Mouse (Mus musculus) heart, postnatal 0 days (tissue): ENCODE data around the gene Psg16. TPM values are rescaled to one million over a fixed set of nuclear protein-coding genes. Genes with fewer than 3 reads are reported as not detected.
A peak's percentile ranks its signal among the peaks of the same experiment; 100 is the strongest.

ENCODE experiments used
- ATAC-seq: fragments of 200-750 bp; cut with Nextera tagmentation; 2 replicates; pipeline ENCODE4 v1.8.0; 2017; ENCODE audit warnings: low read depth, moderate number of reproducible peaks, moderate library complexity; ENCODE audit not compliant: insufficient read depth
- DNase-seq: peaks from one replicate; pipeline ENCODE4 v3.0.0-alpha.2; 2016; ENCODE audit warnings: low spot score
- H3K27ac ChIP-seq: fragments of 300-500 bp; sonication (generic); 2 replicates; pipeline ENCODE4 v1.5.1; 2014; ENCODE audit warnings: low read depth, mild to moderate bottlenecking
- H3K27me3 ChIP-seq: fragments of 300-500 bp; sonication (generic); 2 replicates; pipeline ENCODE4 v1.6.1; 2014; ENCODE audit warnings: low read length, mixed read lengths; ENCODE audit not compliant: control insufficient read depth, insufficient read depth
- H3K36me3 ChIP-seq: fragments of 300-500 bp; sonication (generic); replicated peaks from 2 replicates; pipeline ENCODE4 v1.6.1; 2014; ENCODE audit warnings: low read length, mixed read lengths; ENCODE audit not compliant: control insufficient read depth, insufficient read depth
- H3K4me1 ChIP-seq: fragments of 300-500 bp; sonication (generic); 2 replicates; pipeline ENCODE4 v1.6.1; 2014; ENCODE audit warnings: antibody characterized with exemption; ENCODE audit not compliant: control insufficient read depth, insufficient read depth
- H3K4me2 ChIP-seq: fragments of 300-500 bp; sonication (generic); 2 replicates; pipeline ENCODE4 v1.6.1; 2014; ENCODE audit warnings: low read depth, mild to moderate bottlenecking, low read length, moderate library complexity
- H3K4me3 ChIP-seq: fragments of 300-500 bp; sonication (generic); 2 replicates; pipeline ENCODE4 v1.5.1; 2014; ENCODE audit warnings: low read depth, low read length
- H3K9ac ChIP-seq: fragments of 300-500 bp; sonication (generic); replicated peaks from 2 replicates; pipeline ENCODE4 v1.6.1; 2014; ENCODE audit warnings: low read depth, low read length, mixed read lengths
- H3K9me3 ChIP-seq: fragments of 300-500 bp; sonication (generic); replicated peaks from 2 replicates; pipeline ENCODE4 v1.6.1; 2016; ENCODE audit warnings: low read length; ENCODE audit not compliant: control insufficient read depth
- CTCF ChIP-seq: IDR thresholded peaks from 2 replicates; pipeline ENCODE4 v1.5.1; 2016; ENCODE audit warnings: antibody characterized with exemption, control low read depth, low read depth
- EP300 ChIP-seq: IDR thresholded peaks from 2 replicates; pipeline ENCODE4 v1.6.1; 2016; ENCODE audit warnings: antibody characterized with exemption, low read depth
- WGBS: fragments of 180-500 bp; shearing (Covaris S2); extraction: QIAGEN DNeasy Blood & Tissue Kit; methylation state at CpG from one replicate; pipeline ENCODE4 v1.1.7; 2014; 5-methylcytosine and 5-hydroxymethylcytosine counted together
- polyA plus RNA-seq: library from polyadenylated mRNA; unstranded; fragments of >200 nt; fragmentation: Nextera tagmentation; extraction: Ambion mirVana; gene quantifications from 2 replicates; pipeline ENCODE4 v1.2.1, GENCODE M21; 2015
- total RNA-seq: library from RNA; depleted of rRNA; stranded (reverse); fragments of >200 nt; gene quantifications from 2 replicates; pipeline ENCODE4 v1.2.3, GENCODE M21; 2014; ENCODE audit warnings: low replicate concordance; rRNA removed

Gene Psg16
- total RNA-seq (0.08 TPM in 1 of 2 replicates, not detected in the other), polyA plus RNA-seq (0.07 and 0.12 TPM in 2 replicates)

- TF ChIP-seq EP300 (no peak), CTCF (peak; percentile 97)
- Histone ChIP-seq H3K9me3 (no peaks in the 10 kb centered on the region), H3K4me3 (no peak within 1 kb of the TSS), H3K4me2 (no peak within 1 kb of the TSS), H3K27ac (no peak within 1 kb of the TSS), H3K36me3 (no peaks in the 10 kb centered on the region), H3K27me3 (no peaks in the 10 kb centered on the region), H3K4me1 (no peaks in the 10 kb centered on the region), H3K9ac (no peak within 1 kb of the TSS)
- WGBS = 61% methylated on average over 23 of the region's 23 CpGs
- ATAC-seq (peak; percentile 49; the same call in 1 of the 2 replicates), DNase-seq (peak; percentile 23)
These were observed at the start of gene Psg16 for GRCm38 (mm10) chr7:17073904-17074615. Gene Psg16 (plus strand): TSS chr7:17074040.

GRCm38 (mm10) chr7:17024141-17024540 lies 49.7 kb upstream of the Psg16 start:
- ATAC-seq (no peak), DNase-seq (no peak)
- H3K27me3 ChIP-seq = no peaks in the 10 kb centered on the region
- 51% methylated on average over 6 of the region's 6 CpGs for whole genome bisulfite sequencing
- H3K9me3 ChIP-seq = no peaks in the 10 kb centered on the region
- H3K4me3 ChIP-seq = no peak overlapping the region
- peaks cover 56% of the 10 kb centered on the region for H3K4me1 ChIP-seq
- peak overlapping the region; percentile 75 for H3K27ac ChIP-seq
- peak overlapping the region; percentile 68 for H3K4me2 ChIP-seq
- peaks cover 32% of the 10 kb centered on the region for H3K36me3 ChIP-seq
- H3K9ac ChIP-seq = peak overlapping the region; percentile 15; the same call in 1 of the 2 replicates
- TF ChIP-seq CTCF (no peak), EP300 (no peak)

GRCm38 (mm10) chr7:17024814-17025504 lies 48.9 kb upstream of the Psg16 start:
- Histone ChIP-seq H3K27me3 (no peaks in the 10 kb centered on the region), H3K4me2 (peak overlapping the region; percentile 68), H3K36me3 (peaks cover 25% of the 10 kb centered on the region), H3K4me1 (peaks cover 51% of the 10 kb centered on the region), H3K4me3 (no peak overlapping the region), H3K27ac (peak overlapping the region; percentile 75), H3K9ac (peak overlapping the region; percentile 24; the same call in 1 of the 2 replicates), H3K9me3 (no peaks in the 10 kb centered on the region)
- ATAC-seq (no peak), DNase-seq (no peak)
- 51% methylated on average over 10 of the region's 10 CpGs for WGBS
- no peak for TF ChIP-seq CTCF
- TF ChIP-seq EP300 = no peak

DNA sequence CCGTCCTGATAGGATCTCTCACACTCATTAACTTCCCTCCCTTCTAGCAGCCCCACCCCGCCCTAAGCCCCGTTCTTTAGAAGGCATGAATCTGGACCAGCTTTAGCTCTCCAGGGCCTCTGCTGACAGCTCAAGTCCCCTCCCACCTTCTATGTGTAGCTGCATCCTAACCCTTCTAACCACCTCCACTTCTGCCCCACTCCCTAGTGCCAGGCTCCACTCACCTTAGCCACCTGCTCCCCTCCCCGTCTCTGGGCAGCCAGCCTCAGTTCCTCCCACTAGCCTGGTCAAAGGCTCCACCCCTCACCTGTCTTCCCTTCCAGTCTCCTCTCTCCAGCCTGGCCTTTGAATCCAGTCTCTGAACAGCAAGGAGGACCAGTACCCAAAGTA lies 48.3 kb upstream of the Psg16 start:
- TF ChIP-seq EP300 (no peak), CTCF (no peak)
- no peaks in the 10 kb centered on the region for H3K27me3 ChIP-seq
- peak overlapping the region; percentile 24; the same call in 1 of the 2 replicates for H3K9ac ChIP-seq
- peaks cover 51% of the 10 kb centered on the region for H3K4me1 ChIP-seq
- DNase-seq (no peak), ATAC-seq (no peak)
- H3K36me3 ChIP-seq = peaks cover 22% of the 10 kb centered on the region
- no peak overlapping the region for H3K4me3 ChIP-seq
- H3K27ac ChIP-seq = peak overlapping the region; percentile 75
- WGBS = 37% methylated on average over 4 of the region's 4 CpGs
- no peaks in the 10 kb centered on the region for H3K9me3 ChIP-seq
- H3K4me2 ChIP-seq = peak overlapping the region; percentile 68

GRCm38 (mm10) chr7:17025896-17026622 lies 47.8 kb upstream of the Psg16 start:
- Histone ChIP-seq H3K27me3 (no peaks in the 10 kb centered on the region), H3K4me1 (peaks cover 51% of the 10 kb centered on the region), H3K27ac (peak overlapping the region; percentile 75; the same call in 1 of the 2 replicates), H3K4me2 (peak overlapping the region; percentile 68), H3K9ac (peak overlapping the region; percentile 17; the same call in 1 of the 2 replicates), H3K36me3 (peaks cover 20% of the 10 kb centered on the region), H3K9me3 (no peaks in the 10 kb centered on the region), H3K4me3 (peak overlapping the region; percentile 96)
- no peak for TF ChIP-seq EP300
- 40% methylated on average over 9 of the region's 9 CpGs for WGBS
- ATAC-seq (no peak), DNase-seq (no peak)
